Mouse (Mus musculus): ENCODE measurements around the gene Rrp36. TPM values are rescaled to one million over a fixed set of nuclear protein-coding genes. Genes with fewer than 3 reads are reported as not detected.

The Rrp36 gene
- polyA plus RNA-seq, 2 experiments from 2014 or later, result 47.2 to 62.6 TPM

GRCm38 (mm10) chr17:46682654-46683389, 8.7 kb upstream of the Rrp36 start:
- ATAC-seq, result no peak

GRCm38 (mm10) chr17:46681466-46682118, 7.4 kb upstream of the Rrp36 start:
- ATAC-seq, result no peak

- peak; percentile 99 for ATAC-seq
Observed at GRCm38 (mm10) chr17:46680760-46681373, 6.7 kb upstream of the Rrp36 start, which contains the start of gene Klhdc3. Klhdc3 (minus strand) TSS chr17:46680914.

- ATAC-seq, result no peak
Observed at GRCm38 (mm10) chr17:46679843-46680759, 5.9 kb upstream of the Rrp36 start.

GRCm38 (mm10) chr17:46678911-46679310, 4.8 kb upstream of the Rrp36 start:
- no peak for ATAC-seq

GRCm38 (mm10) chr17:46678416-46678815, 4.3 kb upstream of the Rrp36 start, which contains the start of gene Mea1:
Mea1 (plus strand) TSS chr17:46678793.
- no peak for ATAC-seq

- ATAC-seq, result peak; percentile 36
Observed at GRCm38 (mm10) chr17:46674530-46675283, 555 bp upstream of the Rrp36 start.

GRCm38 (mm10) chr17:46669911-46670310, 4.2 kb downstream of the Rrp36 start:
- ATAC-seq, result no peak

GRCm38 (mm10) chr17:46667712-46668111, 6.4 kb downstream of the Rrp36 start:
- ATAC-seq, result no peak

- no peak for ATAC-seq
Observed at GRCm38 (mm10) chr17:46662730-46663129, 11.4 kb downstream of the Rrp36 start.

- no peak for ATAC-seq
Observed at GRCm38 (mm10) chr17:46661981-46662380, 12.2 kb downstream of the Rrp36 start.

GRCm38 (mm10) chr17:46661351-46661750, 12.8 kb downstream of the Rrp36 start:
- no peak for ATAC-seq

GRCm38 (mm10) chr17:46656054-46656453, 18.1 kb downstream of the Rrp36 start:
- ATAC-seq, result no peak

- ATAC-seq, result no peak
Observed at GRCm38 (mm10) chr17:46651755-46652547, 22.2 kb downstream of the Rrp36 start.

- ATAC-seq, result no peak
Observed at GRCm38 (mm10) chr17:46651292-46651691, 22.9 kb downstream of the Rrp36 start.

- ATAC-seq, result peak; percentile 75
Observed at GRCm38 (mm10) chr17:46650232-46651031, 23.7 kb downstream of the Rrp36 start, which contains the start of gene Cul7. Cul7 (plus strand) TSS chr17:46650337.

- no peak for ATAC-seq
Observed at GRCm38 (mm10) chr17:46649811-46650210, 24.3 kb downstream of the Rrp36 start.

- no peak for ATAC-seq
Observed at GRCm38 (mm10) chr17:46648436-46648835, 25.7 kb downstream of the Rrp36 start.

GRCm38 (mm10) chr17:46647279-46647678, 26.9 kb downstream of the Rrp36 start:
- ATAC-seq, result no peak

- no peak for ATAC-seq
Observed at GRCm38 (mm10) chr17:46646322-46646662, 27.9 kb downstream of the Rrp36 start.
